Mouse (Mus musculus) layer of hippocampus, adult 2 months (tissue): ENCODE results near the gene Hira. TPM values are rescaled to one million over a fixed set of nuclear protein-coding genes. Genes with fewer than 3 reads are reported as not detected.
"Not testable (repeated sequence)": the region's sequence is repeated elsewhere in the genome, so short reads cannot be mapped to it uniquely, and the experiment has no call there.

Experiments used
- DNase-seq, 2 experiments: peaks; one replicate each; pipeline ENCODE4 v3.0.0; 2022; ENCODE audit warnings: low spot score in 2 of 2
- H3K27ac ChIP-seq: fragments of 200-600 bp; 2 replicates; pipeline ENCODE4 v1.8.1; 2022
- H3K4me3 ChIP-seq: fragments of 200-600 bp; 2 replicates; pipeline ENCODE4 v1.8.1; 2022; ENCODE audit warnings: mild to moderate bottlenecking
- CTCF ChIP-seq: fragments of 200-600 bp; conservative IDR thresholded peaks from 2 replicates; pipeline ENCODE4 v1.8.1; 2022; ENCODE audit warnings: antibody characterized with exemption, mild to moderate bottlenecking, moderate library complexity
- total RNA-seq, 2 experiments: library from RNA; stranded (reverse); gene quantifications; 2 replicates each; pipeline ENCODE4 v1.2.3; 2021

The Hira gene
- total RNA-seq, 2 experiments from 2014 or later: 83.9 to 86.4 TPM

DNA sequence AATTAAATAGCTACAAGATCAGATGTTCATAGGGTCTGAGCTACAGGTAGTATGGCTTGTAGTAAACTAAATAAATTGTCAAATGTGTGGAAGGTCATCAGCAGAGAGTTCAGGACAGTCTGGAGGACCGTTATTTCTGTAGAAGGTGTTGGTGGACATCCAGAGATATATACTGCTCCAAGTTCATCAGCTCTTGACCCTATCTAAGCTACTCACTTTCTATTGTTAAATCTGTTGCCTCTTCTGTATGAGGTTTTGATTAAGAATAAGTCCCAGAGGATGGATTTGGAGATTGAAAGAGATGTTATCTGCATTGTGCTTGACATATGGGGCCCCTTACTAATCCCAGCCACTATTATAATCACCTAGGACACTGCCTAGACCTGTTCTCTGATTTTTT is 129.9 kb downstream of the Hira start:
- DNase-seq: no peak
- TF ChIP-seq CTCF: no peak
- H3K4me3 ChIP-seq: no peak overlapping the region
- H3K27ac ChIP-seq: no peak overlapping the region

DNA sequence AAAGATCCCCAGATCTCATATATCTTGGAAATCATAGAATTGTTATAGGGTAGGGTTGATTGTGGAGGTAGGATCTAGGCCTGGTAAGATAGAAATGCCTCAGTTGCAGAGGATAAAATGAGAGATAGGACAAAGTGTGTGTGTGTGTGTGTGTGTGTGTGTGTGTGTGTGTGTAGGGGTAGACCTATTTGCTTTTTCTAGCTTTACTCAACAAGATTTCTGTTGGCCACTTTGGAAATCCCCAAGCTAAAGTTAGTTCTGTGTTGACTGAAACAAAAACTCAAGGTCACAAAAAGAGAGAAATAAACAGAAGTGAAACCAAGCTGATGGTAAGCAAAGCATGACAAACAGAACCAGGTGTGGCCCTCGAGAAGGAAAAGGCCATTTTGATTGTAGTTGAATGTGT is 130.4 kb downstream of the Hira start:
- H3K4me3 ChIP-seq, H3K27ac ChIP-seq, DNase-seq: not testable (repeated sequence)

DNA sequence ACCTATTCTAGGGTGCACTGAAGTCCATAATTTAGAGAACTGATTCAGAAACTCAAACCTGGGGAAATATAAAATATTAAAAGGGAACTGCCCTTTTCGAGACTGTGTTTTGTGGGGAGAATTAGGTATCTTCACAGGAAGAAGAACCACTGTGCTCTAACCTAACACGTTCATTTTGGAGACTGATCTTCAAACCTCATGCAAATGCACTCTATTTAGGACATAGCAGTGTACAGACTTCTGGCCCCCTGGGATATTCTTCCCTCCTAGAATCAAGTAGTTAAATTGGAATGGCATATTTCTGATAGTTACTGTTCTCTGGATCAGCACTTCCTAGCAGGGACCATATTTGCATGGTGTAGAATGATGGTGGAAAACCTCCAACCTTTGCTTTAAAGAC is 133.9 kb downstream of the Hira start:
- Histone ChIP-seq H3K4me3 (no peak overlapping the region), H3K27ac (no peak overlapping the region)
- no peak for TF ChIP-seq CTCF
- no peak for DNase-seq

- no peak overlapping the region for H3K27ac ChIP-seq
- TF ChIP-seq CTCF: no peak
- DNase-seq: no peak
- H3K4me3 ChIP-seq: no peak overlapping the region
These were observed 136.7 kb downstream of the Hira start for GRCm38 (mm10) chr16:19013550-19013949.

- Histone ChIP-seq H3K27ac (no peak overlapping the region), H3K4me3 (no peak overlapping the region)
- TF ChIP-seq CTCF: no peak
- no peak for DNase-seq
These were observed 137.8 kb downstream of the Hira start for GRCm38 (mm10) chr16:19014650-19015049.

Other genes starting within 250 kb of the Hira start
- gene Sept5, start 247.1 kb upstream of the Hira start, total RNA-seq: 100 to 1,000 TPM; 560 to 619 TPM
- 10 to 100 TPM; 41.6 to 44.3 TPM for gene Cldn5, start 100.2 kb upstream of the Hira start, total RNA-seq
- 100 to 1,000 TPM; 111 TPM for gene Ufd1, start 65.3 kb upstream of the Hira start, total RNA-seq
- gene Cdc45, start 65.0 kb upstream of the Hira start, total RNA-seq: 1 to 10 TPM; 2.3 to 2.8 TPM
- gene 2510002D24Rik, start 40.5 kb upstream of the Hira start, total RNA-seq: 10 to 100 TPM; 27.5 to 30.9 TPM
- gene Gm28539, start 40.5 kb upstream of the Hira start, total RNA-seq: 10 to 100 TPM in 1 of 2 experiments, 1 to 10 TPM in 1; 1.4 to 10.7 TPM
- 10 to 100 TPM; 28.3 to 31.7 TPM for gene Mrpl40, start 175 bp upstream of the Hira start, total RNA-seq